Mouse (Mus musculus): ENCODE results near the gene Hivep2.

GRCm38 (mm10) chr10:13986539-13986938 lies 20.7 kb downstream of the Hivep2 start:
- no peak for TF ChIP-seq CTCF (IDR thresholded peaks at IDR 0.05; ENCODE audit: low read depth, low read length)
- TF ChIP-seq TAL1 (conservative IDR thresholded peaks at IDR 0.05; ENCODE audit: low read depth, low read length): no peak
- no peak for TF ChIP-seq POLR2AphosphoS5 (IDR thresholded peaks at IDR 0.05; ENCODE audit: insufficient replicate concordance, low read depth, low read length)
- TF ChIP-seq GATA1 (IDR thresholded peaks at IDR 0.05; ENCODE audit: borderline replicate concordance, low read length): no peak
- TF ChIP-seq GATA2 (IDR thresholded peaks at IDR 0.05; ENCODE audit: borderline replicate concordance, low read depth, low read length): no peak
